Mouse (Mus musculus): ENCODE results near the gene Gm36210.

DNA sequence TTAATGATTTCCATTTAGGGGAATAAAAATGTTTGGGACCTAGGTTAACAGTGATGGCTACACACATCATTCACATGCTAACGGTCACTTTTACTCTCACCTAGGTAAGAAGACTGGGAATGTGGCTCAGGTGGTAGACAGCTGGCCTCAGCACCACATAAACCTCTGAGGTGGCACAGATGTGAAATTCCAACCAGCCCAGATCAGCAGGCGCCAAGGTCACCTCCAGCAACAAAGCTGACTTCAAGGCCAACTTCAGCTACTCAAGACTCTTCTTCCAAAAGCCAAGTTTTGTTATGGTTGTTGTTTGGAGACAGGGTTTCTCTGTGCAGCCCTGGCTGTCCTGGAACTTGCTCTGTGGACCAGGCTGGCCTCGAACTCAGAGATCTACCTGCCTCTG is 52.7 kb downstream of the Gm36210 start:
- TF ChIP-seq CTCF (IDR thresholded peaks at IDR 0.05; ENCODE audit: low read depth, low read length) (no peak), POLR2A (IDR thresholded peaks at IDR 0.05; ENCODE audit: extremely low read depth, insufficient read depth, low read length) (no peak)
